Mouse (Mus musculus) forebrain, embryonic 11.5 days (tissue): ENCODE data around the gene Yeats4. TPM values are rescaled to one million over a fixed set of nuclear protein-coding genes. Genes with fewer than 3 reads are reported as not detected.
A peak's percentile ranks its signal among the peaks of the same experiment; 100 is the strongest.

Experiments
- ATAC-seq: fragments of 200-750 bp; cut with Nextera tagmentation; replicated peaks from 2 replicates; pipeline ENCODE4 v1.8.0; 2017; ENCODE audit warnings: moderate TSS enrichment; ENCODE audit not compliant: low FRiP score
- DNase-seq: peaks from one replicate; pipeline ENCODE4 v3.0.0-alpha.2; 2017; ENCODE audit warnings: low spot score
- H3K27ac ChIP-seq: fragments of 300-500 bp; sonication (generic); 2 replicates; pipeline ENCODE4 v1.5.1; 2014; ENCODE audit warnings: low read depth, low read length
- H3K27me3 ChIP-seq: fragments of 300-500 bp; sonication (generic); 2 replicates; pipeline ENCODE4 v1.6.1; 2014; ENCODE audit warnings: mild to moderate bottlenecking, low read length, mixed read lengths; ENCODE audit not compliant: control insufficient read depth, insufficient read depth
- H3K36me3 ChIP-seq: fragments of 300-500 bp; sonication (generic); 2 replicates; pipeline ENCODE4 v1.6.1; 2014; ENCODE audit warnings: mild to moderate bottlenecking, low read length, moderate library complexity, mixed read lengths; ENCODE audit not compliant: control insufficient read depth, insufficient read depth
- H3K4me1 ChIP-seq: fragments of 300-500 bp; sonication (generic); replicated peaks from 2 replicates; pipeline ENCODE4 v1.6.1; 2014; ENCODE audit warnings: low read length, mixed read lengths; ENCODE audit not compliant: control insufficient read depth, insufficient read depth
- H3K4me2 ChIP-seq: fragments of 300-500 bp; sonication (generic); 2 replicates; pipeline ENCODE4 v1.6.1; 2014; ENCODE audit warnings: low read depth, mild to moderate bottlenecking, low read length, moderate library complexity, mixed read lengths; ENCODE audit not compliant: severe bottlenecking
- H3K4me3 ChIP-seq: fragments of 300-500 bp; sonication (generic); 2 replicates; pipeline ENCODE4 v1.5.1; 2014; ENCODE audit warnings: low read depth, low read length
- H3K9ac ChIP-seq: fragments of 300-500 bp; sonication (generic); 2 replicates; pipeline ENCODE4 v1.6.1; 2014; ENCODE audit warnings: low read length
- H3K9me3 ChIP-seq: fragments of 300-500 bp; sonication (generic); 2 replicates; pipeline ENCODE4 v1.6.1; 2016; ENCODE audit warnings: low read length, mixed read lengths; ENCODE audit not compliant: control insufficient read depth
- WGBS: fragments of 180-500 bp; shearing (Covaris S2); extraction: QIAGEN DNeasy Blood & Tissue Kit; methylation state at CpG from one replicate; pipeline ENCODE4 v1.1.7; 2014; 5-methylcytosine and 5-hydroxymethylcytosine counted together
- polyA plus RNA-seq: library from polyadenylated mRNA; unstranded; fragments of >200 nt; fragmentation: Nextera tagmentation; extraction: Ambion mirVana; gene quantifications from 2 replicates; pipeline ENCODE4 v1.2.1, GENCODE M21; 2014

Gene Yeats4
- 153 and 165 TPM in 2 replicates for polyA plus RNA-seq

DNA sequence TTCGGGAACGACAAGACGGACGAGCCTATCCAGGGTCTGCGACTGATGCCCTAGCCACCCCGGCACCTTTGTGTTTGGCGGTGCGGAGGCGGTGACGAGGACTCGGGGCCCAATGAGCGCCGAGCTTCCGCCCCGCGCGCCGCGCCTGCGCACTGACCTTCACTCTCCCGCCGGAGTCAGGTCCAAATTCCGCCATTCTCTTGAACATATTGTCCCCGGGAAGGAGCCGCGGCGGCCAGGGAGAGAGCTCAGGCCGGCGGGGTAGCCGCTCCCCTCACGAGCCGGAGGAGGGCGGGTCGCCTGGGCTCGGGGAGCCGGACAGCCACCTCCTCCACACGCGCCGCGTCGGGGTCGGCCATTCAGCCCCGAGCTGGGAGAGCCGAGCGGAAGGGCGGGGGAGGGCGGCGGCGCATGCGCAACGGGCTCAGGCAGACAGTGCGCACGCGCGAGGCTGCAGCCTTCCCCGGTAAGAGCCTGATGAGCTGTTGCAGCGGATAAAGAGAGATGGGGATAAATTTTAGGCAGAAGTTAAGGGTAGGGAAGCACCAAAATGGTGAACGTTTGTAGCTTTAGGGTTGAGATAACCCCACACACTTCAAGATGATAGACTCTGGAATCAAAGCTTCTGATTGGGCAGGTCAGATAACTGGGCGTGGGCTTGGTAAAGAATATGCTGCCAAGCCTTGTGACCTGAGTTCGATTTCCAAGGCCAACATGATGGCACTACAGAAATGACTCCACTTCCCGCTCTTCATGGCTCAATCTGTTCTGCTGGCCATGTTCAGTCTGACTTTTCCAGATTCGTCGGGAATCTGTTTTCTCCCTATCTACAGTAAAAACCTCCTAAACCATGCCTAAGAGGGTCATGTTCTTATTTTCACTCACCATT is at the start of gene Yeats4:
Gene Yeats4 (minus strand): TSS at position 406 of the 889 bp plus-strand sequence.
- Histone ChIP-seq H3K4me3 (peak within 1 kb of the TSS; percentile 80), H3K36me3 (no peaks in the 10 kb centered on the region; the same call in 1 of the 2 replicates), H3K27ac (peak within 1 kb of the TSS; percentile 97), H3K27me3 (no peaks in the 10 kb centered on the region), H3K9ac (peak within 1 kb of the TSS; percentile 97), H3K4me1 (peaks cover 4% of the 10 kb centered on the region; the same call in 1 of the 2 replicates), H3K4me2 (peak within 1 kb of the TSS; percentile 62), H3K9me3 (no peaks in the 10 kb centered on the region)
- ATAC-seq (peak; percentile 97), DNase-seq (peak; percentile 97)
- 1% methylated on average over 63 of the region's 63 CpGs for WGBS

DNA sequence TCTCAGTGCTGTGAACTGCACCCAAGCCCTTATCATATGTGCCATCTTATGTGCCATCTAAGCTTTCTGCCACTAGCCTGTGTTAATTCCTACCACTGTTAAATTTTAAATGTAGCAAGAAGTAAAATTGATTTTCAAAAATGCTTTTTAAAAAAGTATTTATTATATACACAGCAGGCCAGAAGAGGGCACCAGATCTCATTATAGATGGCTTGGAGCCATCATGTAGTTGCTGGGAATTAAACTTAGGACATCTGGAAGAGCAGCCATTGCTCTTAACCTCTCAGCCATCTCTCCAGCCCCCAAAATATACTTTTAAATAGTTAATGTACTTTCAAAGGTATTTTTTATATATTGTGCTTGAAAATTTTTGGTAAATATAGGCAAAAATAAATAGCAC is 47.7 kb upstream of the Yeats4 start:
- H3K4me2 ChIP-seq = no peak overlapping the region
- H3K4me1 ChIP-seq = no peaks in the 10 kb centered on the region
- no peak overlapping the region for H3K27ac ChIP-seq
- H3K4me3 ChIP-seq = no peak overlapping the region
- ATAC-seq (no peak), DNase-seq (no peak)
- H3K9ac ChIP-seq = no peak overlapping the region
- H3K36me3 ChIP-seq = no peaks in the 10 kb centered on the region
- no peaks in the 10 kb centered on the region for H3K27me3 ChIP-seq
- H3K9me3 ChIP-seq = no peaks in the 10 kb centered on the region

DNA sequence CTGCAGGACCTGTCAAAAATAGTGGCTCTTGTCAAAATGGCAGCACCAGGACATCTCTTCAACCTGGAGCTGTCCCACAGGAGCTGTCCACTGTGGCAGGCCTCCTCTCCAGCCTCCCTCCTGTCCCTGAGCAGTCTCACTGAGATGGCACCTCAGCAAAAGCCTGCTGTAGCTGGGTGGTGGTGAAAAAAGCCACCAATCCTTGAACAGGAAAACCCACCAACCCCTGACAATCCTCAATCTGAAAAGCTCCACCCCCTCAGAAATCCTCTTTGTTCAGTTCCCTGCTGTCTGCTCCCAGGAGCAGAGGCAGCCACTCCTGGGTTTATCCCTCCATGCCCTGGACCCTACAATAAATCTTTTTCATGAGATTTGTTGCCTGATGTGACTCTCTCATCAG is 35.6 kb upstream of the Yeats4 start:
- no peak overlapping the region for H3K27ac ChIP-seq
- no peak for ATAC-seq
- no peak for DNase-seq

DNA sequence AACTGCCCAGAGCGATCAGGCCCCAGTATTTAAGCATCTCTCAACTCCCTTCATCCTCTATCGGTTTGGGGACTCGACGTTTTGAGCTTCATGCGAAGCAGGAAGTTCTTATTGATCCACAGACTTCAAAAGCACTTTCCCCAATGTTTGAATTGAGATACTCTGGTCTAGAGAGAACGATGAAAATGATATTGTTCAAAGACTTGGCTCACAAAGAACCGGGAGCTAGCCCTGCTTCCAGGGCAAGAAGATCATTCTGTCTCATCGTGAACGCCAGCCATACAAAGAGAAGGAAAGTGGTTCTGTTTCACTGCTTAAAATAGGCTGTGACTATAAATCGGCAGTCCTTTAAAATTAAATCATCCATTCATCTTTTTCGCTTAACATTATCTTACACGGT is 14.3 kb upstream of the Yeats4 start, which contains the start of gene 9530003J23Rik:
Gene 9530003J23Rik (minus strand): TSS at position 101 of the 400 bp plus-strand sequence.
- H3K4me3 ChIP-seq = no peak within 1 kb of the TSS
- DNase-seq = no peak
- no peaks in the 10 kb centered on the region for H3K4me1 ChIP-seq
- no peak for ATAC-seq
- 90% methylated on average over 12 of the region's 12 CpGs for WGBS
- H3K36me3 ChIP-seq = no peaks in the 10 kb centered on the region
- no peak within 1 kb of the TSS for H3K4me2 ChIP-seq
- no peaks in the 10 kb centered on the region for H3K27me3 ChIP-seq
- no peaks in the 10 kb centered on the region for H3K9me3 ChIP-seq
- H3K27ac ChIP-seq = no peak within 1 kb of the TSS
- H3K9ac ChIP-seq = no peak within 1 kb of the TSS

More for the DNA sequence above, 35.6 kb upstream of the Yeats4 start:
- no peaks in the 10 kb centered on the region for H3K27me3 ChIP-seq
- no peaks in the 10 kb centered on the region for H3K9me3 ChIP-seq
- no peaks in the 10 kb centered on the region for H3K4me1 ChIP-seq
- no peak overlapping the region for H3K9ac ChIP-seq
- H3K4me3 ChIP-seq = no peak overlapping the region
- H3K4me2 ChIP-seq = no peak overlapping the region
- no peaks in the 10 kb centered on the region for H3K36me3 ChIP-seq

DNA sequence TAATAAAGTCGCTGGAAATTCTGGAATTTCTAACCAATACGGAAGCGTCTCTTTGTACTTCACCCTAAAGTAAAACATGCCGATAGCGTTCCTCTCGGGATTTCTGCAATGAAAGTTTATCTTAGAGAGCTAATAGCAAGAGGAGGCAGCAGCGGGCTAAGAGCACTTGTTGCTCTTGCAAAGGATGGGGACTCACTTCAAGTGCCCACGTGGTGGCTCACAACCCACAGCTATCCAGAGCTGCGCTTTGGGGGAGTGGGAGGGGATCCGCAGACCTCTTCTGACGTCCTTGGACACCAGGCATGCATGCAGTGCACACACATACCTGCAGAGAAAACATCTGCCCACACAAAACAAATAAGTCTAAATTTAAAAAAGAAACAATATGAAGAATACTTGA is 11.6 kb upstream of the Yeats4 start:
- 65% methylated on average over 11 of the region's 11 CpGs for WGBS
- H3K9ac ChIP-seq = no peak overlapping the region
- no peak for DNase-seq
- H3K9me3 ChIP-seq = no peaks in the 10 kb centered on the region
- no peak overlapping the region for H3K27ac ChIP-seq
- no peaks in the 10 kb centered on the region for H3K4me1 ChIP-seq
- H3K4me3 ChIP-seq = no peak overlapping the region
- H3K27me3 ChIP-seq = no peaks in the 10 kb centered on the region
- no peaks in the 10 kb centered on the region for H3K36me3 ChIP-seq
- no peak for ATAC-seq
- H3K4me2 ChIP-seq = no peak overlapping the region

GRCm38 (mm10) chr10:117234825-117235224 is 10.5 kb upstream of the Yeats4 start:
- Histone ChIP-seq H3K27ac (no peak overlapping the region), H3K27me3 (no peaks in the 10 kb centered on the region), H3K9ac (no peak overlapping the region), H3K36me3 (no peaks in the 10 kb centered on the region), H3K9me3 (no peaks in the 10 kb centered on the region), H3K4me3 (no peak overlapping the region), H3K4me2 (no peak overlapping the region), H3K4me1 (no peaks in the 10 kb centered on the region)
- WGBS = 74% methylated on average over 4 of the region's 4 CpGs
- DNase-seq (no peak), ATAC-seq (no peak)

DNA sequence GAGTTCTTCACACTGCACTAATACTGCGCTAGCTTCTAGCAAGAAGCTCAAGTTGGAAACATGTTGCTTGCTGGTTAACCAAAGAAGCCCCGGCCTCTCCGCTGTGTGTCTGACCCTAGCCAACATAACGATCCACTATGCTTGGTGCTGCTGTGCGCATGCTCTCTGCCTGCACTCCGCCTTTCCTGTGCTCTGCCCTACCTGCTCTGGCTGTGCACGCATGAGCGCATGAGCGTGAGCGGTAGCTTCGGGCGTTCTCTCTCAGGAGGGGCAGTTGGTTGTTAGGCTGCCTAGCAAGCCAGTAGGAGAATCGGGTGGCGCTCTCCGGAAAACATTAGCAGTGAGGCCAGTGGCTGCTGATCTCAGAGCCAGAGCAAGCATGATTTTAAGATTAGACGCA is 5.5 kb upstream of the Yeats4 start:
- DNase-seq (peak; percentile 57), ATAC-seq (no peak)
- Histone ChIP-seq H3K9me3 (no peaks in the 10 kb centered on the region), H3K4me2 (no peak overlapping the region), H3K27me3 (no peaks in the 10 kb centered on the region), H3K4me1 (no peaks in the 10 kb centered on the region), H3K36me3 (no peaks in the 10 kb centered on the region), H3K4me3 (no peak overlapping the region), H3K27ac (no peak overlapping the region), H3K9ac (no peak overlapping the region)
- WGBS = 77% methylated on average over 16 of the region's 16 CpGs

GRCm38 (mm10) chr10:117226002-117226401 is 1.7 kb upstream of the Yeats4 start:
- Histone ChIP-seq H3K9me3 (no peaks in the 10 kb centered on the region), H3K4me2 (no peak overlapping the region), H3K4me1 (peaks cover 4% of the 10 kb centered on the region; the same call in 1 of the 2 replicates), H3K4me3 (no peak overlapping the region), H3K9ac (no peak overlapping the region), H3K27me3 (no peaks in the 10 kb centered on the region), H3K27ac (no peak overlapping the region), H3K36me3 (no peaks in the 10 kb centered on the region; the same call in 1 of the 2 replicates)
- WGBS = 85% methylated on average over 3 of the region's 3 CpGs
- ATAC-seq (no peak), DNase-seq (no peak)
